Mouse (Mus musculus) embryonic fibroblast, embryonic 13.5 days (primary cell): ENCODE results near the gene Xpo6.

Experiments used
- CTCF ChIP-seq: IDR thresholded peaks from 2 replicates; pipeline ENCODE4 v1.5.1; 2011; ENCODE audit warnings: mild to moderate bottlenecking, control low read depth, low read length, moderate library complexity, borderline replicate concordance; ENCODE audit not compliant: insufficient read depth
- POLR2A ChIP-seq: IDR thresholded peaks from 2 replicates; pipeline ENCODE4 v1.6.1; 2011; ENCODE audit warnings: low read depth, mild to moderate bottlenecking, control low read depth, low read length, moderate library complexity

GRCm38 (mm10) chr7:126096596-126096995, 103.7 kb downstream of the Xpo6 start:
- TF ChIP-seq CTCF (no peak), POLR2A (no peak)
